8 mouse cellular contexts compared by ENCODE assay signal in genomic region chr7:67217025-67217424, GRCm38 (mm10). TPM values are rescaled to one million over a fixed set of nuclear protein-coding genes. Genes with fewer than 3 reads are reported as not detected.
DNase-seq lines count a peak whose midpoint lies in the region; ATAC-seq and TF ChIP-seq lines count a peak whose summit lies in the region.

No protein-coding gene starts in this region.

- H3K4me3 ChIP-seq in midbrain, embryonic 14.5 days (replicated peaks; ENCODE audit: low read depth, low read length) = no peak overlapping the region
- H3K4me3 ChIP-seq in midbrain, embryonic 15.5 days = no peak overlapping the region
- H3K4me3 ChIP-seq in testis, adult 2 months (ENCODE audit: control insufficient read depth, low read depth, low read length) = no peak overlapping the region

- 71% methylated on average over 3 of the region's 3 CpGs for WGBS in midbrain, embryonic 14.5 days
- 73% methylated on average over 3 of the region's 3 CpGs for WGBS in midbrain, embryonic 15.5 days

- no peak overlapping the region for H3K9ac ChIP-seq in midbrain, embryonic 14.5 days (replicated peaks; ENCODE audit: low read length)
- no peak overlapping the region for H3K9ac ChIP-seq in midbrain, embryonic 15.5 days

- no peak for TF ChIP-seq POLR2A in testis, adult 2 months (IDR thresholded peaks at IDR 0.05; ENCODE audit: control insufficient read depth, low read depth, low read length)

- no peaks in the 10 kb centered on the region for H3K36me3 ChIP-seq in midbrain, embryonic 14.5 days (ENCODE audit: control insufficient read depth, insufficient read depth, low read length)
- H3K36me3 ChIP-seq in midbrain, embryonic 15.5 days (replicated peaks) = no peaks in the 10 kb centered on the region
- no peaks in the 10 kb centered on the region for H3K36me3 ChIP-seq in testis, adult 2 months (ENCODE audit: control insufficient read depth, insufficient read depth, low read length)

- ATAC-seq in midbrain, embryonic 14.5 days (ENCODE audit: low FRiP score, low TSS enrichment) = no peak
- no peak for ATAC-seq in midbrain, embryonic 15.5 days (replicated peaks)
- ATAC-seq in hematopoietic stem cell, adult 5-6 weeks (replicated peaks in 1 of 2; ENCODE audit: insufficient read depth in 1 of 2, low FRiP score in 2 of 2, low TSS enrichment in 1 of 2, low read depth in 1 of 2, poor library complexity in 2 of 2, severe bottlenecking in 2 of 2) = peak; percentile 64 to 85; a peak in 3 of 4 replicates

- peak; percentile 47 for DNase-seq in cerebellum, adult 8-10 months
- DNase-seq in cerebellum, adult 11-12 months = no peak
- peak; percentile 59 for DNase-seq in midbrain, embryonic 14.5 days
- DNase-seq in c-Kit-positive CD71-positive TER-119-positive erythroid progenitor cells, embryonic 14.5 days (ENCODE audit: low spot score) = peak; percentile 57
- DNase-seq in lung, postnatal 36 days = peak; percentile 78

- H3K27ac ChIP-seq in midbrain, embryonic 14.5 days (replicated peaks; ENCODE audit: low read depth, low read length) = no peak overlapping the region
- H3K27ac ChIP-seq in midbrain, embryonic 15.5 days = no peak overlapping the region
- no peak overlapping the region for H3K27ac ChIP-seq in testis, adult 2 months (ENCODE audit: control insufficient read depth, insufficient read depth, low read depth, low read length)

- H3K9me3 ChIP-seq in midbrain, embryonic 14.5 days (ENCODE audit: control insufficient read depth, low read length) = no peaks in the 10 kb centered on the region
- H3K9me3 ChIP-seq in midbrain, embryonic 15.5 days = no peaks in the 10 kb centered on the region

- H3K27me3 ChIP-seq in midbrain, embryonic 14.5 days (ENCODE audit: control insufficient read depth, insufficient read depth, low read length) = no peaks in the 10 kb centered on the region
- H3K27me3 ChIP-seq in midbrain, embryonic 15.5 days (replicated peaks) = no peaks in the 10 kb centered on the region
- H3K27me3 ChIP-seq in testis, adult 2 months (ENCODE audit: control insufficient read depth, insufficient read depth, low read length) = no peaks in the 10 kb centered on the region

- 0 out of 2 replicates have a peak, but pooled peaks cover 6% of the 10 kb centered on the region for H3K4me1 ChIP-seq in midbrain, embryonic 14.5 days (ENCODE audit: control insufficient read depth, insufficient read depth, low read length)
- H3K4me1 ChIP-seq in midbrain, embryonic 15.5 days = peaks cover 5% of the 10 kb centered on the region
- H3K4me1 ChIP-seq in testis, adult 2 months (ENCODE audit: control insufficient read depth, insufficient read depth, low read length) = peaks cover 1% of the 10 kb centered on the region; the same call in 1 of the 2 replicates

- no peak overlapping the region for H3K4me2 ChIP-seq in midbrain, embryonic 14.5 days (ENCODE audit: low read length)
- no peak overlapping the region for H3K4me2 ChIP-seq in midbrain, embryonic 15.5 days

- TF ChIP-seq CTCF in testis, adult 2 months (IDR thresholded peaks at IDR 0.05; ENCODE audit: control insufficient read depth, insufficient read depth, insufficient replicate concordance, low read depth, low read length) = peak; percentile 77

RNA-seq across cellular contexts. Expression of gene Lysmd4, which starts 5.3 kb away (rescaled TPM):
- 30.0 and 31.9 TPM in 2 replicates for polyA plus RNA-seq in midbrain, embryonic 14.5 days (2014; fragmentation: Nextera tagmentation; extraction: Ambion mirVana)
- polyA plus RNA-seq in midbrain, embryonic 15.5 days (2015; fragmentation: Nextera tagmentation; extraction: Ambion mirVana) = 35.4 and 36.2 TPM in 2 replicates
- total RNA-seq in hematopoietic stem cell, adult 5-6 weeks (2017) = 5.0 and 6.6 TPM in 2 replicates
- polyA plus RNA-seq in testis, adult 2 months (2012; rRNA removed) = 29.3 and 33.4 TPM in 2 replicates

Comparison
In these comparisons a context has a peak if more than half of its experiments do, and no peak if none do; other contexts are left out.
1. ATAC-seq: peak in hematopoietic stem cell, adult 5-6 weeks (2 of 2); none in midbrain, embryonic 14.5 days (single experiment) and midbrain, embryonic 15.5 days (single experiment).